Mouse (Mus musculus) adrenal gland, adult (tissue): Measurements from ENCODE around the gene Nr1i3.

ENCODE experiments used
- DNase-seq, 2 experiments: peaks; one replicate each; pipeline ENCODE4 v3.0.0; 2022 to 2023; ENCODE audit warnings: low spot score in 1 of 2; ENCODE audit not compliant: inconsistent age in 2 of 2

The Nr1i3 gene

GRCm38 (mm10) chr1:171249913-171250600 is 36.3 kb downstream of the Nr1i3 start, which contains the start of gene Adamts4:
TSS of gene Adamts4 (plus strand) at chr1:171250421.
- no peak for DNase-seq

- DNase-seq = no peak
Observed at GRCm38 (mm10) chr1:171250680-171251593, 37.2 kb downstream of the Nr1i3 start, which contains the start of gene Ndufs2. TSS of gene Ndufs2 (minus strand) at chr1:171251388.

- no peak for DNase-seq
Observed at GRCm38 (mm10) chr1:171251594-171252324, 38.0 kb downstream of the Nr1i3 start.

DNA sequence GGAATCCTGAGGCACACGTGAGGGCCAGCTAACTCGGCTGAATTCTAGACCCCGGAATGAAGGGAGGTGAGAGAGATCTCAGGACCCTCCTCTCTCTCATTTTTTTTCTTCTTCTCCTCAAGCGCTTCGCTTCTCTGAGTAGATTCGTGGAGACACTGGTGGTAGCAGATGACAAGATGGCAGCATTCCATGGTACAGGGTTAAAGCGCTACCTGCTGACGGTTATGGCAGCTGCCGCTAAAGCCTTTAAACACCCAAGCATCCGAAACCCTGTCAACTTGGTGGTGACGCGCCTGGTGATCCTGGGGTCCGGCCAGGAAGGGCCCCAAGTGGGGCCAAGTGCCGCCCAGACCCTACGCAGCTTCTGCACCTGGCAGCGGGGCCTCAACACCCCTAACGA is 38.6 kb downstream of the Nr1i3 start:
- DNase-seq = no peak

- DNase-seq = peak; percentile 71 to 90
Observed at GRCm38 (mm10) chr1:171256095-171256818, 42.5 kb downstream of the Nr1i3 start.

DNA sequence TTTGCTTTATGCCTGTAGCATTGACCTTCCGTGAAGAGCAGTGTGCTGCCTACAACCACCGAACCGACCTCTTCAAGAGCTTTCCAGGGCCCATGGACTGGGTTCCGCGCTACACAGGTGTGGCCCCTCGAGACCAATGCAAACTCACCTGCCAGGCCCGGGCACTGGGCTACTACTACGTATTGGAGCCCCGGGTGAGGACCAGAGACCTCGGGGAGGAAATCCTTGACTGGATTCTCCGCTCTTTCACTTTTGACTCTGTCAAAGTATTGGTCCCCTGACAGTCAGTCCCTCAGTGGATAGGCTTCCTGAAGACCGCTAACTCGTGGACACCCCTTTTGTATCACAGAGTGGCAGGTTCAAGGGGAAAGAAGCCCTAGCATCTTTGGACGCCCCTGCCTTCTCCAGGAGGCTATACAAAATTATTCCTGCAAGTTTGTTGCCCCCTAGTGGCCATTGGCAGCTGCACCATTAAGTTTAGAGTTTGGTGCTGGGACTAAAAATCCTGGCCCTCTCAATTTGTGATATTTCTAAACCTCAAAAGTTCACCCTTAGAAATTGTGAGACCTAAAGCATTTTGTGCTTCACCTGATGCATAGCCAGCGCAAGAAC is 43.3 kb downstream of the Nr1i3 start:
- peak; percentile 70 to 91 for DNase-seq

DNA sequence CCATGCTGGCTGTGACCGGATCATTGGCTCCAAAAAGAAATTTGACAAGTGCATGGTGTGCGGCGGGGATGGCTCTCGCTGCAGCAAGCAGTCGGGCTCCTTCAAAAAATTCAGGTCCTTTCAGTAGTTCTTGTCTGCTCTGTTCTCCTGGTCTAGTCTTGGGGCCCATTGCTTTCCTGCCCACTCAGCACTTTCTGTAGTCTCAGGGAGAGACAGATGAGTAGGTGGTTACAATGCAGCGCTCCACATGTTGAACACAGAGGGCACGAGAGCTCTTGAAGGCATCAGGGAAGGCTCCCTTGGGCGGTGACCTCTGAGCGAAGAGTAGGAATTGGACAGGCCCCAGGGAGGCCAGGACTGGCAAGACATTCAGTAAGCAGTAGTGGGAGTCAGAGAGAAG is 44.0 kb downstream of the Nr1i3 start:
- DNase-seq = no peak

- no peak for DNase-seq
Observed at GRCm38 (mm10) chr1:171258921-171259320, 45.2 kb downstream of the Nr1i3 start.

DNA sequence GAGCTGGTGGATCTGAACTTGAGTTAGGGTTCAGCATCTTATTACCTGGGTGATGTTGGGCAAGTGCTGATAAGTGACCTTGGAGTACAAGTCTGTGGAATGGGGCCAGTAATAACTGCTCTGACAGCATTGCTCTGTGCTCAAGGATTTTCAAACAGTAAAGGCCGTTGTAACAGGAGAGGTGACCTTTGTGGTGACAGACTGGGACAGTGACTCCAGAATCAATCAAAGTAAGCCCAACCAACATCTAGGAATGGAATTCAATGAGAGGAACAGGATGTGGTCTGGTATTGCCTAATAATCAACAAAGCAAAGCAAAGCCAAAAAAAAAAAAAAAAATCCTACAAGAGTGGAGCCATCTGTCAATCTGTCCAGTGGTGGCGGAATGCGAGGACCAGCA is 46.5 kb downstream of the Nr1i3 start:
- DNase-seq = peak; percentile 73 to 88

GRCm38 (mm10) chr1:171262594-171263130 is 48.9 kb downstream of the Nr1i3 start:
- peak; percentile 72 to 88 for DNase-seq

DNA sequence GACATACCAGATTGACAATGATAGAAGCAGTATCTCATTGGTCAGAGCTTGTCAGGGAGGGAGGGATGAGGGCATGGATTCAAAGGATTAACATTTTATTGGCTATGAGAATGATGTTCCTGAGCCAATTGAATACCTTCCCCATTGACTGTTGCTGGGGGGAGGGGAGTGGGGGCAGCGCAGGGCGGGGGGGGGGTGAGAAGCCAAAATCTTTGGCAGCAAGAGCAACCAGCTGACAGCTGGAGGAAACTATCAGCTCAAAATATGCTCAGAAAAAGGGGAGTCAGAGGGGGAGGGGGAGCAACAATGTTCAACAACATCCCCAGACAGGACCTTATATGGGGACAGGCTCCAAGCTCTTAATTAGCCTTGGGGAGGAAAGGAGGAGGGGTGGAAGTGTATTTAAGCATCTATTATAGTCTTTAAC is 49.4 kb downstream of the Nr1i3 start:
- DNase-seq = no peak

DNA sequence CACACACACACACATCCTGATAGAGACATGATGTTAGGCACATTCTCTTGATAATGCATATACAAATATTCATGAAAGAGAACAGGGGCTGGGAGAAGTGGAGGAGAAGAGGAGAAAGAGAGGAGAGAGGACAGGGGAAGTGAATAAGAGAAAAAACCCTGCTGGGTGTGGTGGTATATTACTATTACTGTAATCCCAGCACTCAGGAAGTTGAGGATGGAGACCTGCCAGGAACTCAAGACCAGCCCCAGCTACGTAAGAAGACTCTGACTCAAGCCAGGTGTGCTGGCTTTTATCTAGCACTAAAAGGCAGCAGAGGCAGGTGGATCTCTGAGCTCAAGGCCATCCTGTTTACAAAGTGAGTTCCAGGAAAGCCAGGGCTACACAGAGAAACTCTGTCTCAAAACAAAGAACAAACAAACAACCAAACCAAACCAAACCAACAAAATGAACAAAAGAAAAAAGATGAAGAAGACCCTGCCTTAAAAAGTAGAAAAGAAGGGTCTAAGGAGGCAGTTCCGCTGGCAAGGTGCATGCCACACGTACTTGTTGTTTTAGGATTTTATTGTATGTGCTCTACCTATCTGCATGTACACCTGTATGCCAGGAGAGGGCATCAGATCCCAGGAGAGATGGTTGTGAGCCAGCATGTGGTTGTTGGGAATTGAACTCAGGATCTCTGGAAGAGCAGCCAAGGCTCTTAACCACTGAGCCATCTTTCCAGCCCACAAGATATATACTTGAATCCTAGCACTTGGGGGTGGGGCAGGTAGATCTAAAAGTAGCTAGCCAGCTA is 50.1 kb downstream of the Nr1i3 start:
- no peak for DNase-seq

GRCm38 (mm10) chr1:171265971-171266744 is 52.4 kb downstream of the Nr1i3 start:
- no peak for DNase-seq

DNA sequence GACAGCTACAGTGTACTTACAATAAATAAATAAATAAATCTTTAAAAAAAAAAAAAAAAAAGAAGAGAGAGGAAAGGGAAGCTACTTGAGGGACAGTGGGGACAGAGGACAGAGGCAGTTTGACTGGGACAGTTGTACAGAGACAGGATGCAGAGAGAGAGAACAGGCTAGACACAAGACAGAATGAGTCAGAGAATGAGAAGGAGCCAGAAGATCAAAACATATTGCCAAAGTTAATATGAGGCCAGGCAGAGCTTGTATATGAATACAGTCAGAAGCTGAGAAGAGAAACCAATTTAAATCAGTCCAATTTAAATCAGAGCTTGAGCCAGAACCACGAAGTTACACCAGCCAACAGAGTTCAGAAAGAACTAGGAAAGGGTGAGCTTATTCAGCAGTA is 54.6 kb downstream of the Nr1i3 start:
- no peak for DNase-seq

DNA sequence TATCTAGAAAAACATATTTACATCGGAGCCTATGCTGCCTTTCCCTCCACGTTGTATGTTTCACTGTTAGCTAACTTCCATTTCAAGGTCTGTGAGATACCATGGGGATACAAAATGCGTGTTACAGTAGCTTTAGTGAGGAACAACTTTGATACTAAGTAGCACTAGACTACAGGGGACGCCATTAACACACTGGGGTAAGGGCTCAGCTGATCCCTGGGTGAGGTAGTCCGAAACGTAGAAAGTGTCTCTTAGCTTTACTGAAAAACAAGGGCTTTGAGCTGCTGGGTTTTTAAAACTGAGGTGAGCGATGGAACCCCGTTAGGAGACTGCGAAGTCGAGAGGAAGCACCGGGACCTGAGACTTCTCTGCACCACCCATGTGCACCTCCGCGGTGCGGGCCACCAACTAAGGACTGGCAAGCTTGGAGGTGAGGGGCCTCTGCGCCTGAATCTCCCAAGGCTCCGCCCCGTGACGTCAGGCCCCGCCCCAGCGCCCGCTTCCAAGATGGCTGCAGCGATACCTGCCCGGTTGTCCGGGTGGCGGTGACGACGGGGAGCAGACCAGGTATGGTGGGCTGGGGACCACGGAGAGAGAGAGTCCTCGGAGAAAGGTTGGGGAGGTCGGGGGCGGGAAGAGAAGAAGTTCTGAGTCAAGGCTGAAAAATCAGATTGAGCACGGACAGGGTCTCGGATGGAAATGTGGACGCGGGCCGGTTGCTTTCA is 56.2 kb downstream of the Nr1i3 start, which contains the start of gene B4galt3:
TSS of gene B4galt3 (plus strand) at position 481 of the 725 bp plus-strand sequence.
- peak; percentile 96 to 99 for DNase-seq
